Mouse (Mus musculus) liver, embryonic 13.5 days (tissue): ENCODE data around the gene Raver2. TPM values are rescaled to one million over a fixed set of nuclear protein-coding genes. Genes with fewer than 3 reads are reported as not detected.

Experiments used
- ATAC-seq: fragments of 200-750 bp; cut with Nextera tagmentation; 2 replicates; pipeline ENCODE4 v1.8.0; 2017; ENCODE audit warnings: low read depth, mild to moderate bottlenecking, moderate number of reproducible peaks, moderate library complexity
- DNase-seq: peaks from one replicate; pipeline ENCODE4 v3.0.0; 2022
- H3K27ac ChIP-seq: fragments of 300-500 bp; sonication (generic); 2 replicates; pipeline ENCODE4 v1.5.1; 2015; ENCODE audit warnings: moderate library complexity, mild to moderate bottlenecking, inconsistent platforms
- H3K27me3 ChIP-seq: fragments of 300-500 bp; sonication (generic); 2 replicates; pipeline ENCODE4 v1.6.1; 2015; ENCODE audit warnings: mild to moderate bottlenecking, inconsistent platforms
- H3K36me3 ChIP-seq: fragments of 300-500 bp; sonication (generic); 2 replicates; pipeline ENCODE4 v1.6.1; 2015; ENCODE audit warnings: mild to moderate bottlenecking, inconsistent platforms
- H3K4me1 ChIP-seq: fragments of 300-500 bp; sonication (generic); replicated peaks from 2 replicates; pipeline ENCODE4 v1.6.1; 2015; ENCODE audit warnings: inconsistent platforms
- H3K4me2 ChIP-seq: fragments of 300-500 bp; sonication (generic); 2 replicates; pipeline ENCODE4 v1.6.1; 2015; ENCODE audit warnings: inconsistent platforms, mild to moderate bottlenecking, moderate library complexity
- H3K4me3 ChIP-seq: fragments of 300-500 bp; sonication (generic); replicated peaks from 2 replicates; pipeline ENCODE4 v1.5.1; 2015; ENCODE audit warnings: mild to moderate bottlenecking, inconsistent platforms
- H3K9ac ChIP-seq: fragments of 300-500 bp; sonication (generic); 2 replicates; pipeline ENCODE4 v1.6.1; 2015; ENCODE audit warnings: mild to moderate bottlenecking, inconsistent platforms
- H3K9me3 ChIP-seq: fragments of 300-500 bp; sonication (generic); replicated peaks from 2 replicates; pipeline ENCODE4 v1.6.1; 2016; ENCODE audit warnings: inconsistent platforms
- WGBS: fragments of 180-500 bp; shearing (Covaris S2); methylation state at CpG from one replicate; pipeline ENCODE4 v1.1.7; 2015; ENCODE audit not compliant: insufficient replicate concordance; 5-methylcytosine and 5-hydroxymethylcytosine counted together
- polyA plus RNA-seq: library from polyadenylated mRNA; unstranded; fragments of >200 nt; fragmentation: Nextera tagmentation; extraction: Ambion mirVana; gene quantifications from 2 replicates; pipeline ENCODE4 v1.2.1, GENCODE M21; 2015

The Raver2 gene
- polyA plus RNA-seq, 1 experiment from 2014 or later = 0.44 TPM

DNA sequence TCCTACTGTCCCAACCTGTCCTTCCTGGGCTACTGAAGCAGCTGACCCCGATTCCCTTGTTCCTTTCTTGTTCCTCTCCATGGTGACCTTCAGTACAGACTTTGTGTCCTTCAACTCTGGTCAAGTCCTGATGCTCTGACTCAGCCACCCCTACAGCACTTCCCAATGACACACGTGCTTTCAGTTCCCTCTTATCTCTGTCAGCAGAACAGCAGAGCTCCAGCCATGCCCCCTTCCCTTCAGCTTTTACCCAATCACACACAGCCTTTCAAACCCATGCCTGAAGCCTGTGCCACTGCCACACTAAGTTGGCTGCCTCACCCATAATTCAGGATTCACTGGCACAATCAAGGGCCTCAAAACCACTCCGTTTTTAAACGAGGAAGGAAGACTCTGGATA lies 86.8 kb downstream of the Raver2 start:
- peak; percentile 97 for ATAC-seq
- peak; percentile 53 for DNase-seq
- no peak overlapping the region for H3K4me3 ChIP-seq
- no peak overlapping the region for H3K9ac ChIP-seq
- no peaks in the 10 kb centered on the region for H3K9me3 ChIP-seq
- no peaks in the 10 kb centered on the region for H3K27me3 ChIP-seq
- H3K4me1 ChIP-seq = peaks cover 19% of the 10 kb centered on the region
- H3K27ac ChIP-seq = peak overlapping the region; percentile 43; the same call in 1 of the 2 replicates
- WGBS = 22% methylated on average over 4 of the region's 4 CpGs
- H3K36me3 ChIP-seq = peaks cover 86% of the 10 kb centered on the region
- peak overlapping the region; percentile 15 for H3K4me2 ChIP-seq

DNA sequence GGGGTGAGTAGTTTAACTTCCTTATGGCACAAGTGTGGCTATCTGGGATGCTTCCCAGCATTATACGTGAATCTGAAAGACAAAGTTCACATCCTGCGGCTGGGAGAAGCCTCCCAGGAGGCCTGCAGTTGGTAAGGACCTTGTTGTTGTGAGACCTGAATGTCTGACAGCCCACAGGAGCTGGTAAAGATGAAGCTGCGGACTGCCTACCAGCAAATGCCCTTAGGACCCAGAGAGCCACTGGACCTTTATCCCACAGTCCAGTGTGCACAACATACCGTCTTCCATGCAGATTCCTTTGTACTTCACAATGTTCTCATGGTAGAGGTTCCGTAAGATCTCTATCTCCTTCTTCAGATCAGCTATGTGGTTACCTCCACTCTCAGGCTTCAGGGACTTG lies 88.7 kb downstream of the Raver2 start:
- no peaks in the 10 kb centered on the region for H3K27me3 ChIP-seq
- no peak overlapping the region for H3K4me2 ChIP-seq
- no peak overlapping the region for H3K4me3 ChIP-seq
- H3K27ac ChIP-seq = no peak overlapping the region
- no peak for ATAC-seq
- no peaks in the 10 kb centered on the region for H3K9me3 ChIP-seq
- H3K4me1 ChIP-seq = peaks cover 19% of the 10 kb centered on the region
- DNase-seq = no peak
- H3K36me3 ChIP-seq = peaks cover 92% of the 10 kb centered on the region
- WGBS = 81% methylated on average over 5 of the region's 5 CpGs
- no peak overlapping the region for H3K9ac ChIP-seq

GRCm38 (mm10) chr4:101158282-101158681 lies 89.5 kb downstream of the Raver2 start:
- Histone ChIP-seq H3K9ac (no peak overlapping the region), H3K4me3 (no peak overlapping the region), H3K36me3 (peaks cover 92% of the 10 kb centered on the region), H3K9me3 (no peaks in the 10 kb centered on the region), H3K27ac (no peak overlapping the region), H3K27me3 (no peaks in the 10 kb centered on the region), H3K4me2 (no peak overlapping the region), H3K4me1 (peaks cover 19% of the 10 kb centered on the region)
- ATAC-seq (no peak), DNase-seq (no peak)
- WGBS = 78% methylated on average over 6 of the region's 6 CpGs

GRCm38 (mm10) chr4:101159191-101159764 lies 90.5 kb downstream of the Raver2 start:
- Histone ChIP-seq H3K27me3 (no peaks in the 10 kb centered on the region), H3K9me3 (no peaks in the 10 kb centered on the region), H3K9ac (no peak overlapping the region), H3K4me1 (peaks cover 19% of the 10 kb centered on the region), H3K27ac (no peak overlapping the region), H3K36me3 (peaks cover 93% of the 10 kb centered on the region), H3K4me2 (no peak overlapping the region), H3K4me3 (no peak overlapping the region)
- ATAC-seq (no peak), DNase-seq (no peak)
- 69% methylated on average over 12 of the region's 12 CpGs for WGBS

DNA sequence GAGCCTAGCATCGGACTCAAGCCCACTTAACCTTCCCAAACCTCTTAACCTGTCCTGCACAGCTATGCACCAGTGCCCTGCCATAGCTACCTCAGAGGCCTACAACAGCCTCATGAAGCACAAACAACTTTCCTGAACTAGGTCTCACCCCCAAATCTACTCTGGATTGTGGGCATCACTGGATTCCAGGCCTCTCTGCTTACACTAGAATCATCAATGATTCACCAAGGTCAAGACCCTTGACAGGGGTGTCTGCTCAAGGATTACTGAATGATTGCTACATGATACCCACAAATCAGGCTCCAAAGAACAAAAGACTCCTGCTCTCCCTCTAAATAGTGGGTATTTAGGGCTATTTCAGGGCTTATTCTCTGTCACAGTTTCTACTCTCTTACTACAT lies 92.0 kb downstream of the Raver2 start:
- peaks cover 96% of the 10 kb centered on the region for H3K36me3 ChIP-seq
- H3K4me2 ChIP-seq = no peak overlapping the region
- ATAC-seq (no peak), DNase-seq (no peak)
- H3K4me3 ChIP-seq = no peak overlapping the region
- H3K4me1 ChIP-seq = peaks cover 11% of the 10 kb centered on the region
- no peaks in the 10 kb centered on the region for H3K9me3 ChIP-seq
- no peak overlapping the region for H3K27ac ChIP-seq
- 76% methylated on average over 1 of the region's 1 CpGs for WGBS
- no peaks in the 10 kb centered on the region for H3K27me3 ChIP-seq
- no peak overlapping the region for H3K9ac ChIP-seq

DNA sequence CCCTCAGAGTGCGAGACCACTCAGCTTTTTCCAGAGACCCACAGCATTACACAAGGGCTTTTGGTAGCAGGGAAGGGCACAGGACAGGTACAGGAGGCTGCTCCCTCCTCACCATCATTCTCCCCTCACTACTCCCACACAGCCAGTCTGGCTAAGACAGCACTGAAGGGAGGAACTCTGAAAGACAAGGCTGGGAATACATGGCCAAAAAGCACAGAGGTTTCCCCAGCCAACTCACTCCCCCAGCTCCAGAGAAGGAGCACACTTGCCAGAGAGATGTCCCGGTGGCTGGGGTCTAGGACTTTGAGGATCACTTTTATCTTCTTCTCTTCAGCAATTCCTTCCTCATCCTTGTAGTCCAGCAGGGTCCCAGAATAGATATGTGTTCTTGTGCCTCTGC lies 95.4 kb downstream of the Raver2 start:
- Histone ChIP-seq H3K36me3 (peaks cover 85% of the 10 kb centered on the region), H3K9ac (no peak overlapping the region), H3K27me3 (no peaks in the 10 kb centered on the region), H3K4me2 (no peak overlapping the region), H3K27ac (no peak overlapping the region), H3K4me1 (peaks cover 4% of the 10 kb centered on the region; the same call in 1 of the 2 replicates), H3K4me3 (no peak overlapping the region), H3K9me3 (no peaks in the 10 kb centered on the region)
- DNase-seq = no peak
- WGBS = 71% methylated on average over 2 of the region's 2 CpGs
- no peak for ATAC-seq

- WGBS = 84% methylated on average over 2 of the region's 2 CpGs
- Histone ChIP-seq H3K9ac (no peak overlapping the region), H3K4me3 (no peak overlapping the region), H3K36me3 (peaks cover 84% of the 10 kb centered on the region), H3K27me3 (no peaks in the 10 kb centered on the region), H3K9me3 (no peaks in the 10 kb centered on the region), H3K4me2 (no peak overlapping the region), H3K4me1 (peaks cover 4% of the 10 kb centered on the region; the same call in 1 of the 2 replicates), H3K27ac (no peak overlapping the region)
- DNase-seq = no peak
- no peak for ATAC-seq
Observed at GRCm38 (mm10) chr4:101164673-101165072, 95.9 kb downstream of the Raver2 start.

- no peaks in the 10 kb centered on the region for H3K27me3 ChIP-seq
- no peak overlapping the region for H3K9ac ChIP-seq
- H3K4me2 ChIP-seq = no peak overlapping the region
- H3K36me3 ChIP-seq = peaks cover 83% of the 10 kb centered on the region
- no peak for ATAC-seq
- H3K9me3 ChIP-seq = no peaks in the 10 kb centered on the region
- H3K4me3 ChIP-seq = no peak overlapping the region
- H3K4me1 ChIP-seq = peaks cover 4% of the 10 kb centered on the region; the same call in 1 of the 2 replicates
- WGBS = 78% methylated on average over 4 of the region's 4 CpGs
- no peak overlapping the region for H3K27ac ChIP-seq
- DNase-seq = no peak
Observed at GRCm38 (mm10) chr4:101165776-101166175, 97.0 kb downstream of the Raver2 start.

GRCm38 (mm10) chr4:101167777-101168176 lies 99.0 kb downstream of the Raver2 start:
- no peak overlapping the region for H3K9ac ChIP-seq
- no peak for ATAC-seq
- peaks cover 4% of the 10 kb centered on the region; the same call in 1 of the 2 replicates for H3K4me1 ChIP-seq
- no peak for DNase-seq
- H3K27ac ChIP-seq = no peak overlapping the region
- H3K9me3 ChIP-seq = no peaks in the 10 kb centered on the region
- no peaks in the 10 kb centered on the region for H3K27me3 ChIP-seq
- WGBS = 82% methylated on average over 1 of the region's 1 CpGs
- no peak overlapping the region for H3K4me3 ChIP-seq
- H3K4me2 ChIP-seq = no peak overlapping the region
- peaks cover 79% of the 10 kb centered on the region for H3K36me3 ChIP-seq

GRCm38 (mm10) chr4:101168189-101168778 lies 99.5 kb downstream of the Raver2 start:
- H3K9ac ChIP-seq = no peak overlapping the region
- no peaks in the 10 kb centered on the region for H3K9me3 ChIP-seq
- DNase-seq = no peak
- H3K27me3 ChIP-seq = no peaks in the 10 kb centered on the region
- H3K4me2 ChIP-seq = no peak overlapping the region
- WGBS = 45% methylated on average over 6 of the region's 6 CpGs
- H3K27ac ChIP-seq = no peak overlapping the region
- H3K4me3 ChIP-seq = no peak overlapping the region
- peaks cover 4% of the 10 kb centered on the region; the same call in 1 of the 2 replicates for H3K4me1 ChIP-seq
- H3K36me3 ChIP-seq = peaks cover 79% of the 10 kb centered on the region
- peak; percentile 53 for ATAC-seq

DNA sequence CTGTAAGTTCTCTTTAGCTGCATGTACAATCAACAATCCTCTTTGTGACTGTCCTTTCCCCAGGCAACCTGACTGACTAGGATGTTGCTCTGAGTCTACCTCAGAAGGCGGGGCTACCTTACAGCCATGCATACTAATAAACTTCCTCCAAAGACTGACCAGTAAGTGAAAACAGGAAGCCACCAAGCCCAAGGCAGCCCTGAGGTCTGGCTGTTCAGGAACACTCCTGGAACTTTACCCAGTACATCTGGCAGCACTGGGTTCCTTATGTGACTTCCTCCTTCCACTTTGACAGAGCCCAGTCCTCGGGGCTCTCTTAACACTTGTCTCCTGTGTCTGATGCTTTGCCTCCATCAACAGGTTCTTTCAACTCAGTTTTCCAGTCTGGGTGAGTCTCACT lies 104.0 kb downstream of the Raver2 start:
- 0 out of 2 replicates have a peak overlapping the region, but pooled peaks have one; percentile 18 for H3K27ac ChIP-seq
- H3K9me3 ChIP-seq = no peaks in the 10 kb centered on the region
- no peak overlapping the region for H3K9ac ChIP-seq
- peaks cover 80% of the 10 kb centered on the region for H3K36me3 ChIP-seq
- DNase-seq (no peak), ATAC-seq (no peak)
- peaks cover 19% of the 10 kb centered on the region for H3K4me1 ChIP-seq
- 58% methylated on average over 2 of the region's 2 CpGs for WGBS
- no peak overlapping the region for H3K4me3 ChIP-seq
- no peak overlapping the region for H3K4me2 ChIP-seq
- H3K27me3 ChIP-seq = no peaks in the 10 kb centered on the region
